Mouse (Mus musculus) brain, embryonic 14.5 days (tissue): ENCODE measurements around the gene Iqsec3.

Source experiments
- CTCF ChIP-seq: fragments of 200-500 bp; IDR thresholded peaks from 2 replicates; pipeline ENCODE4 v1.5.1; 2012; ENCODE audit warnings: inconsistent platforms, mild to moderate bottlenecking, moderate library complexity, borderline replicate concordance; ENCODE audit not compliant: insufficient read depth, insufficient read length; ENCODE audit errors: extremely low read depth
- POLR2A ChIP-seq: fragments of 200-500 bp; IDR thresholded peaks from 2 replicates; pipeline ENCODE4 v1.6.1; 2012; ENCODE audit warnings: mild to moderate bottlenecking, inconsistent platforms, borderline replicate concordance; ENCODE audit not compliant: poor library complexity, insufficient read depth, insufficient read length, severe bottlenecking; ENCODE audit errors: extremely low read depth

- TF ChIP-seq CTCF (no peak), POLR2A (no peak)
Measured at GRCm38 (mm10) chr6:121363061-121363460, 110.4 kb downstream of the Iqsec3 start.
